Mouse (Mus musculus) stomach, postnatal 0 days (tissue): ENCODE results near the gene Etv5.

ENCODE experiments used
- CTCF ChIP-seq: IDR thresholded peaks from 2 replicates; pipeline ENCODE4 v1.5.1; 2016; ENCODE audit warnings: antibody characterized with exemption, low read depth, mild to moderate bottlenecking, moderate library complexity
- EP300 ChIP-seq: optimal IDR thresholded peaks from 2 replicates; pipeline ENCODE3; 2016; ENCODE audit warnings: antibody characterized with exemption

DNA sequence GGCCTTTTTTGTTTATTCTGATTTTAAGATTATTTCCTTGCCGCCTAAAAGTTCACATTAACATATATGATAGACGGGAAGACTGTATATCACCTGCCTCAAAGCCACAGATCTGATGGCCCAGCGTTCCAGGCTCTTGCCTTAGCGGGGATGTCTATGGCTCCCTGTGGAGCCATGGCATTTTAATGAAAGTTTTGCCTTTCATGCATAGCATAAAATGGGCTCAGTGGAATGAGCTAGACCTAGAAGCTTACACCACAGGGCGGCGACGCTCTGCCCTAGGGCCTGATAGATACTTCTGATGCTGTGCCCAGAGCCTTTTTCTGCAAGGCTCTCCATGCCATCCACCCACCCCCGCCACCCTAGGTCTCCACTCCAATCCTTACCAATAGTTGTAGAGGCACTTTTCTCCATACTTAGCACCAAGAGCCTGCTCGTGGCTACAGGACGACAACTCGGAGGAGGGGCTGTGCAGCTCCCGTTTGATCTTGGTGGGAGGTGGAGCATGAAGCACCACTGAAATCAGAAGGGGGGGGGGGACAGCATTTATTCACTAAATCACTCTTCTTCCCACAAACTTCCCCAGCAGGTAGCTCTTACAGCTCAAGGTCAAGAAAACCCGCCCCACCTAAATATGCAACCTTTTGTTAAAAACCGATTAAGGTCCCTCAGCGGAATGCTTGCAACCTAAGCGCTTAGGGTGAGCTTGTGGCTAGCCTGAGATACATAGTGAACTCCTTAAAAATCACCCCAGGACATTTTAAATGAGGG lies 26.9 kb downstream of the Etv5 start:
- TF ChIP-seq CTCF, result no peak
- TF ChIP-seq EP300, result no peak
